Mouse (Mus musculus) lung, embryonic 15.5 days (tissue): ENCODE results near the gene Cisd2. TPM values are rescaled to one million over a fixed set of nuclear protein-coding genes. Genes with fewer than 3 reads are reported as not detected.

Experiments
- polyA plus RNA-seq: library from polyadenylated mRNA; unstranded; fragments of >200 nt; fragmentation: Nextera tagmentation; extraction: Ambion mirVana; gene quantifications from 2 replicates; pipeline ENCODE4 v1.2.1, GENCODE M21; 2015

The Cisd2 gene
- polyA plus RNA-seq, 1 experiment from 2014 or later: 66.1 TPM

Other genes starting within 250 kb of the Cisd2 start
- 29.2 and 31.0 TPM in 2 replicates for gene Cenpe, start 211.4 kb downstream of the Cisd2 start, polyA plus RNA-seq
- gene Bdh2, start 142.7 kb downstream of the Cisd2 start, polyA plus RNA-seq: 7.6 TPM in 2 replicates
- gene Slc9b2, start 116.2 kb downstream of the Cisd2 start, polyA plus RNA-seq: 1.2 and 1.3 TPM in 2 replicates
- 0.11 and 0.57 TPM in 2 replicates for gene Slc9b1, start 75.9 kb downstream of the Cisd2 start, polyA plus RNA-seq
- gene Ube2d3, start 14.2 kb upstream of the Cisd2 start, polyA plus RNA-seq: 504 and 516 TPM in 2 replicates
- gene Manba, start 61.7 kb upstream of the Cisd2 start, polyA plus RNA-seq: 10.8 TPM in 2 replicates